Mouse (Mus musculus) hindbrain, embryonic 10.5 days (tissue): ENCODE measurements at regions not wholly inside any gene's neighbourhood (a gene's known extent, or its start where the extent isn't known, plus 50 kb on each side); places are given as distances from the start of the nearest gene placed in this dataset.
"Not testable (repeated sequence)": the region's sequence is repeated elsewhere in the genome, so short reads cannot be mapped to it uniquely, and the experiment has no call there.

Source experiments
- DNase-seq: peaks from one replicate; pipeline ENCODE4 v3.0.0-alpha.2; 2017; ENCODE audit warnings: low spot score
- H3K27ac ChIP-seq: fragments of 300-500 bp; sonication (generic); 2 replicates; pipeline ENCODE4 v1.5.1; 2016; ENCODE audit warnings: mild to moderate bottlenecking, moderate library complexity
- H3K27me3 ChIP-seq: fragments of 300-500 bp; sonication (generic); 2 replicates; pipeline ENCODE4 v1.6.1; 2016; ENCODE audit warnings: mild to moderate bottlenecking; ENCODE audit not compliant: poor library complexity, insufficient read depth, severe bottlenecking
- H3K36me3 ChIP-seq: fragments of 300-500 bp; sonication (generic); 2 replicates; pipeline ENCODE4 v1.6.1; 2016; ENCODE audit warnings: mild to moderate bottlenecking, moderate library complexity
- H3K4me1 ChIP-seq: fragments of 300-500 bp; sonication (generic); replicated peaks from 2 replicates; pipeline ENCODE4 v1.6.1; 2016; ENCODE audit warnings: mild to moderate bottlenecking
- H3K4me3 ChIP-seq: fragments of 300-500 bp; sonication (generic); 2 replicates; pipeline ENCODE4 v1.5.1; 2016; ENCODE audit warnings: mild to moderate bottlenecking, moderate library complexity
- H3K9me3 ChIP-seq: fragments of 300-500 bp; sonication (generic); 2 replicates; pipeline ENCODE4 v1.6.1; 2016; ENCODE audit warnings: mild to moderate bottlenecking, moderate library complexity
- WGBS: fragments of 180-500 bp; shearing (Covaris S2); methylation state at CpG from one replicate; pipeline ENCODE4 v1.1.7; 2016; 5-methylcytosine and 5-hydroxymethylcytosine counted together

GRCm38 (mm10) chr14:53073126-53073525, 577.6 kb upstream of the Olfr1507 start:
- H3K36me3 ChIP-seq, H3K4me3 ChIP-seq, H3K27me3 ChIP-seq, DNase-seq, H3K27ac ChIP-seq, H3K4me1 ChIP-seq, H3K9me3 ChIP-seq: not testable (repeated sequence)
- 69% methylated on average over 6 of the region's 6 CpGs for WGBS

- H3K9me3 ChIP-seq, H3K36me3 ChIP-seq, H3K4me3 ChIP-seq, H3K27me3 ChIP-seq, DNase-seq, H3K27ac ChIP-seq, H3K4me1 ChIP-seq: not testable (repeated sequence)
- no CpG with 5 or more reads among the region's 1 CpGs for WGBS
Observed at GRCm38 (mm10) chr14:53072502-53072901, 577.0 kb upstream of the Olfr1507 start.

GRCm38 (mm10) chr14:53054439-53054838, 558.9 kb upstream of the Olfr1507 start:
- not testable (repeated sequence) for H3K4me3 ChIP-seq, H3K9me3 ChIP-seq, H3K27me3 ChIP-seq, H3K36me3 ChIP-seq, H3K27ac ChIP-seq, H3K4me1 ChIP-seq, DNase-seq
- WGBS = 77% methylated on average over 2 of the region's 3 CpGs

DNA sequence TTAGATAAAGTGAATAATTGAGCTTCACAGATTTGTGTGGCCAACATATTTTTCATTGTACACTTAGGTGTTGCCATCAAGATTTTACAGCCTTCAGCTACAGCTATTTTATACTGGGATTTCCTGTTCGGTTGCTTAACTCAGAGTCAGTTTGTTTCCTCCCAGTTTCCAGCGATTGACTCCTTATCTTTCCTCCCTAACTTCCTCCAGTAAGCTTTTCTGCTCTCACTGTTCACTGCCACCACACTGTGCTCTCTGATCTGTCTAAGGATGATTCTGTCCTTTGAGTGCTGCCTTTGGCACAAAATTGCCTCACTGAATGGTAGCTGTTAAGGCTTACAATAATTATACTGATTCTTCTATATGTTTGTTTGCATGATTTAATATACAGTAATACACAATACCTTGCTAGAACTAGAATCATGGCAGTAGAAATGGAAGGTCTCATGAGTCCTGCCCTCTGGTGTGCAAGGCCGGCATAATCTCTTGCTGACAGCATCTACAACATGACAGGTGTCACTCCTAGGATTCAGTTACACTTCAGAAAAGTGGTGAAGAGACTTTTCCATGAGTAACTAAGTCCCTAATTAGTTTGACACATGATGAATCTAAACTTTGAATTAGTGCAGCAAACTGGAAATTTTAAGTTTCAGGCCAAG, 558.0 kb upstream of the Olfr1507 start:
- H3K27me3 ChIP-seq, H3K9me3 ChIP-seq, H3K4me1 ChIP-seq, H3K4me3 ChIP-seq, H3K36me3 ChIP-seq, DNase-seq, H3K27ac ChIP-seq: not testable (repeated sequence)
- WGBS = 71% methylated on average over 2 of the region's 3 CpGs

DNA sequence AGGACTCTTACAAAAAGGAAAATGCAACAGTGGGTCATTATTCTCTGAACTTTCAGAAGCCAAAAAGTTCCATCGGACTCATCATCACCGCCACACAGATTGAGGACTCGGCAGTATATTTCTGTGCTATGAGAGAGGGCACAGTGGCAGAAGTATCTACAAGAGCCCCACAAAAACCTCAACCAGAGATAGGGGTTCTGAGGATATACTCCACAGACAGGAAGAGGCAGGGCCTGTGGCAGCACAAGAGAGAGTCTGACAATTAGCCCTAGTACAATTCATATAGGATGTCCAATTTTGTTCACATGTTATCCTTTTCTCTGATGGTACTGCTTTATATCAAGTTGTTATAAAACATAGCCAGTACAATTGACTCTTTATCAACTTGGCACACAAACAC, 552.1 kb upstream of the Olfr1507 start:
- DNase-seq, H3K9me3 ChIP-seq, H3K27me3 ChIP-seq, H3K27ac ChIP-seq, H3K36me3 ChIP-seq, H3K4me1 ChIP-seq, H3K4me3 ChIP-seq: not testable (repeated sequence)
- 97% methylated on average over 3 of the region's 3 CpGs for WGBS

DNA sequence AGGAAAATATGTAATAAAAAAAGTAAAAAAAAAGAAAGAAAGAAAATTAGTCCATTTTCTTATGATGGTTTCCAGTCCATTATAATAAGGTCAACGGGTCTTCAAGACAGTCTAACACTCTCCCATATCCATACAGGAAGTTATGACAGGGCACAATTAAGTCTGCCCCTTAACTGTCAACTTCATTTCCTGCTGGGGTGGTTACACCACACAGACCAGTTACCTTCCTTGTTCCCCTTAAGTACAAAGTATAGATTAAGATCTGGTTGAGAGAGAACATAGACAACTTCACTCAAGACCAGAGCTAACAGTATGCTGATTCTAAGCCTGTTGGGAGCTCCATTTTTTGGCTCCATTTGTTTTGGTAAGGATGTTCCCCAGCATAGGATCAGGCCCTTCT, 551.4 kb upstream of the Olfr1507 start:
- not testable (repeated sequence) for H3K4me3 ChIP-seq, H3K27me3 ChIP-seq, H3K27ac ChIP-seq, H3K9me3 ChIP-seq, H3K4me1 ChIP-seq, H3K36me3 ChIP-seq, DNase-seq
- WGBS = 94% methylated on average over 1 of the region's 1 CpGs

- WGBS = 79% methylated on average over 3 of the region's 3 CpGs
- H3K36me3 ChIP-seq, H3K27ac ChIP-seq, DNase-seq, H3K27me3 ChIP-seq, H3K9me3 ChIP-seq, H3K4me1 ChIP-seq, H3K4me3 ChIP-seq: not testable (repeated sequence)
Observed at GRCm38 (mm10) chr14:53045331-53045730, 549.8 kb upstream of the Olfr1507 start.

DNA sequence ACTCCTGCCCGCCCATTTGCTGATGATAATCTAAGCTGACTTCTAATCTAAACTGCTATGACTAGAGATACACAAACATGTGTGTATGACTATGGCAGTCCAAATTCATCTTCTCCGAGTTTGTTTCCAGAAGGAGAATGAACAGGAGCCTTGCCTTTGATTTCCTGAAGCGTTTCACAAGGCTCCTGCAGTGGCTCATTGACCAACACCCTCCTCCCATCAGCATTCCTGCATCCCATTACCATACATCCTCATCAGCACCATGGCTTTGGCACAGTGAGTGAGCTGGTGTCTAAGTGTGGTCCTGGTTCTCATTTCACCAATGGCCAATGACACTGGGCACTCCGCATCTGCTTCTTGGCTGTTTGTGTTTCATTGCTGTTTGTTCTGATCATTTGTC, 548.6 kb upstream of the Olfr1507 start:
- not testable (repeated sequence) for H3K9me3 ChIP-seq, H3K4me3 ChIP-seq, H3K27me3 ChIP-seq, H3K4me1 ChIP-seq, H3K27ac ChIP-seq, DNase-seq, H3K36me3 ChIP-seq
- WGBS = 72% methylated on average over 4 of the region's 4 CpGs

GRCm38 (mm10) chr14:53042016-53042415, 546.5 kb upstream of the Olfr1507 start:
- not testable (repeated sequence) for H3K4me3 ChIP-seq, H3K36me3 ChIP-seq, H3K4me1 ChIP-seq, DNase-seq, H3K9me3 ChIP-seq, H3K27ac ChIP-seq, H3K27me3 ChIP-seq
- WGBS = 29% methylated on average over 3 of the region's 3 CpGs

GRCm38 (mm10) chr14:53039475-53039874, 543.9 kb upstream of the Olfr1507 start:
- not testable (repeated sequence) for H3K36me3 ChIP-seq, DNase-seq, H3K4me1 ChIP-seq, H3K9me3 ChIP-seq, H3K27me3 ChIP-seq, H3K4me3 ChIP-seq, H3K27ac ChIP-seq
- WGBS = 78% methylated on average over 4 of the region's 4 CpGs

- no CpG with 5 or more reads among the region's 4 CpGs for WGBS
- H3K27ac ChIP-seq, H3K4me3 ChIP-seq, DNase-seq, H3K36me3 ChIP-seq, H3K9me3 ChIP-seq, H3K4me1 ChIP-seq, H3K27me3 ChIP-seq: not testable (repeated sequence)
Observed at GRCm38 (mm10) chr14:53034940-53035339, 539.4 kb upstream of the Olfr1507 start.

GRCm38 (mm10) chr14:53033221-53033620, 537.7 kb upstream of the Olfr1507 start:
- WGBS = 50% methylated on average over 1 of the region's 6 CpGs
- not testable (repeated sequence) for H3K4me3 ChIP-seq

GRCm38 (mm10) chr14:53032498-53032897, 536.9 kb upstream of the Olfr1507 start:
- H3K36me3 ChIP-seq, DNase-seq, H3K4me3 ChIP-seq, H3K27ac ChIP-seq, H3K9me3 ChIP-seq, H3K4me1 ChIP-seq, H3K27me3 ChIP-seq: not testable (repeated sequence)
- no CpG with 5 or more reads among the region's 1 CpGs for WGBS

More at GRCm38 (mm10) chr14:53033221-53033620, 537.7 kb upstream of the Olfr1507 start:
- not testable (repeated sequence) for DNase-seq, H3K4me1 ChIP-seq, H3K36me3 ChIP-seq, H3K27me3 ChIP-seq, H3K9me3 ChIP-seq, H3K27ac ChIP-seq

- H3K4me3 ChIP-seq, H3K27me3 ChIP-seq, H3K27ac ChIP-seq, DNase-seq, H3K36me3 ChIP-seq, H3K4me1 ChIP-seq, H3K9me3 ChIP-seq: not testable (repeated sequence)
- WGBS = no CpG with 5 or more reads among the region's 4 CpGs
Observed at GRCm38 (mm10) chr14:53030227-53030626, 534.7 kb upstream of the Olfr1507 start.
